Mouse (Mus musculus): ENCODE results near the gene Htr3b.

Htr3b gene

GRCm38 (mm10) chr9:48916011-48916788, 48.6 kb downstream of the Htr3b start:
- no peak for DNase-seq (ENCODE audit: low spot score)

GRCm38 (mm10) chr9:48910885-48911537, 53.8 kb downstream of the Htr3b start, which contains the start of gene Htr3a:
Htr3a (minus strand) TSS chr9:48911099.
- peak; percentile 1 for DNase-seq (ENCODE audit: low spot score)

DNA sequence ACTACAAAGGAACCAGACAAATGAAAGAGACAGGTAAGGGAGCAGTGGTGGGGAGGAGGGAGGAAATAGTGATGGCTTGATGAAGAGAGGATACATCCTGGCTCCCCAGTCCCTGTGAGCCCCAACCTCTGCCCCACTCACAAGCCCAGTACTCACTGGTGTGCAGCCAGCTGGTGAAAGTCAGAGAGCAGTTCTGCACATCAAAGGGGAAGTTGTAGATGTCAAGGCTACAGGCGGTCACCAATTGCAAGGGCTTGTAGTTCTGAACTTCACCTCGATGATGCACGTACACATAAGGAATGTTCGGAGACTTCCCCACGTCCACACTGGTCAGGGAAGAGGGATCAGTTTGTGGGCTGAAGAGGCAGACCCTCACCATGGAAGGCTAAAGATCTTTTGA, 60.4 kb downstream of the Htr3b start:
- DNase-seq (ENCODE audit: low spot score), result no peak

DNA sequence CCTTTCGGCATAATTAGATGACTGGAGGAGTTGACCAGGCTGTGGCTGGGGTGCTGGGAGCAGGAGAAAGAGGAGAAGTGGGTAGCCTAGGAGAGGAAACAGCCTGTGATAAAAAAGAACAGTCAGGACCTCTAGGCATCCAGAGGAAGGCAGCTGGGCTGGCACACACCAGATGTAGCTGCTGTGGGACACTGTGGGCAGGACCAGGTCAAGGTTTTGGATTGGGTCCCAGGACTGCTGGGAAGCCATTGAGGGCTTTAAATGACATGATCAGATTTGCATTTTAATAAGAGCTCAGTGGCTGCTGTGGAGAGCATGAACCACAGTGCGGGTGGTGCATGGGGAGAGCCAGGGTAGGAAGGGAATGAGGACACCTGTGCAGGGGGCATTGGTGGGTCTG, 61.0 kb downstream of the Htr3b start:
- no peak for DNase-seq (ENCODE audit: low spot score)

DNA sequence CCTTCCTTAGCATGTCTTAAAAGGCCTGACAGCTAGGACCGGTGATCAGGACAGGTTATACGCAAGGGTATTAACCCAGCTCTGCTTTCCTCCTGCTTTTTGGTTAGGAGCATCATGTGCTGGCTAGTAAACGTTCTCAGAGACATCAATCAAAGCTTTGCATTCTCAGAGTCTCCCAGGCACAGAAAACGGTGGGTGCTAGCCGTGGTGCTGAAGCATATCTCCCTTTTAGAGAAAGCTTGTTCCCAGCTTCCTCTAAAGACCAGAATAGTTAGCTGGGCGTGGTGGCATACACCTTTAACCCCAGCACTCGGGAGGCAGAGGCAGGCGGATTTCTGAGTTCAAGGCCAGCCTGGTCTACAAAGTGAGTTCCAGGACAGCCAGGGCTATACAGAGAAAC, 66.2 kb downstream of the Htr3b start:
- no peak for DNase-seq (ENCODE audit: low spot score)

DNA sequence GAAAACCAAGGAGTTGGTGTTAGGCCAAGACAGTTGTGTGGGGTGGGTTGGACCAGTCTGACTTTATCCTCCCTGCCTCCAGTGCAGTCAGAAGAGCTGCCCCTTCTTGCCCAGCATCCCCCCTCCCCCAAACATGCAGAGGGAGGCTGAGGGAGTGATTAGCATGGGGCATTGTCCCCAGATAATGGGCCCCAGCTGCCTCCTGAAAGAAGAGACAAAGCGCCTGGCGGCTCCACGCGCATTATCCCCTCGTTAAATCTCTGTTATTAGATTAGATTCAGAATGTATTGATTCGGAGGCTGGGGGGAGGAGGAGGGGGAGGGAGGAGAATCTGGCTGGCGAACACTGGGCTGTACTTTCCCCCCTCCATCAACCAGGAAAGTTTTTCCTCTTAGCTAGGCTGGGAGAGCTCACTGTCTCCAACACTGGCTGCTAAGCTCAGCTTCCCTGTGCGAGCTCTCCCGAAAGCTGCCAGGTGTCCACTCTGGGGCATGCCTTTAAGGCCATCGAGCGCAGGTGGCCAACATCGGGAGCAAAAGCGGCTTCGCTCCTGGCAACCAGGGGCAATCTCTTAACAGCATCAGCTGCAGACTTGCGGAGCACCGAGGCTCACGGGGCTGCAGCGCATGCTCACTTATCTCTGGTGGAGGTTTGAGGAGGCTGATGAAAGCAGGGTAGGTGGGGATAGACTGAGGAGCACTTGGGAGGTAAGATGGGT, 68.8 kb downstream of the Htr3b start:
- no peak for DNase-seq (ENCODE audit: low spot score)

GRCm38 (mm10) chr9:48894755-48895154, 70.0 kb downstream of the Htr3b start:
- DNase-seq (ENCODE audit: low spot score), result no peak

GRCm38 (mm10) chr9:48893986-48894385, 70.8 kb downstream of the Htr3b start:
- peak; percentile 65 for DNase-seq (ENCODE audit: low spot score)

GRCm38 (mm10) chr9:48889093-48889492, 75.7 kb downstream of the Htr3b start:
- no peak for DNase-seq (ENCODE audit: low spot score)
